Mouse (Mus musculus) heart, embryonic 13.5 days (tissue): ENCODE data around the gene Me1. TPM values are rescaled to one million over a fixed set of nuclear protein-coding genes. Genes with fewer than 3 reads are reported as not detected.
A peak's percentile ranks its signal among the peaks of the same experiment; 100 is the strongest.

Experiments used
- ATAC-seq: fragments of 200-750 bp; cut with Nextera tagmentation; 2 replicates; pipeline ENCODE4 v1.8.0; 2017; ENCODE audit warnings: moderate TSS enrichment; ENCODE audit not compliant: insufficient number of reproducible peaks, low FRiP score, low TSS enrichment; ENCODE audit errors: extremely low read depth
- H3K27ac ChIP-seq: fragments of 300-500 bp; sonication (generic); replicated peaks from 2 replicates; pipeline ENCODE4 v1.5.1; 2015; ENCODE audit warnings: moderate library complexity, mild to moderate bottlenecking, inconsistent platforms
- H3K27me3 ChIP-seq: fragments of 300-500 bp; sonication (generic); replicated peaks from 2 replicates; pipeline ENCODE4 v1.6.1; 2015; ENCODE audit warnings: mild to moderate bottlenecking, inconsistent platforms
- H3K36me3 ChIP-seq: fragments of 300-500 bp; sonication (generic); 2 replicates; pipeline ENCODE4 v1.6.1; 2015; ENCODE audit warnings: mild to moderate bottlenecking, inconsistent platforms
- H3K4me1 ChIP-seq: fragments of 300-500 bp; sonication (generic); 2 replicates; pipeline ENCODE4 v1.6.1; 2015; ENCODE audit warnings: inconsistent platforms
- H3K4me2 ChIP-seq: fragments of 300-500 bp; sonication (generic); 2 replicates; pipeline ENCODE4 v1.6.1; 2015; ENCODE audit warnings: inconsistent platforms, mild to moderate bottlenecking, moderate library complexity
- H3K4me3 ChIP-seq: fragments of 300-500 bp; sonication (generic); 2 replicates; pipeline ENCODE4 v1.5.1; 2015; ENCODE audit warnings: moderate library complexity, mild to moderate bottlenecking, inconsistent platforms
- H3K9ac ChIP-seq: fragments of 300-500 bp; sonication (generic); 2 replicates; pipeline ENCODE4 v1.6.1; 2015; ENCODE audit warnings: inconsistent platforms, mild to moderate bottlenecking, moderate library complexity
- H3K9me3 ChIP-seq: fragments of 300-500 bp; sonication (generic); 2 replicates; pipeline ENCODE4 v1.6.1; 2016; ENCODE audit warnings: inconsistent platforms
- WGBS: fragments of 180-500 bp; shearing (Covaris S2); methylation state at CpG from one replicate; pipeline ENCODE4 v1.1.7; 2015; ENCODE audit warnings: mixed read lengths; 5-methylcytosine and 5-hydroxymethylcytosine counted together
- polyA plus RNA-seq: library from polyadenylated mRNA; unstranded; fragments of >200 nt; fragmentation: Nextera tagmentation; extraction: Ambion mirVana; gene quantifications from 2 replicates; pipeline ENCODE4 v1.2.1, GENCODE M21; 2015

Gene Me1
- polyA plus RNA-seq, 1 experiment from 2014 or later, result 32.2 TPM

- WGBS, result 70% methylated on average over 1 of the region's 1 CpGs
- ATAC-seq, result no peak
- H3K27ac ChIP-seq, result no peak overlapping the region
These were observed 43.6 kb downstream of the Me1 start for GRCm38 (mm10) chr9:86652194-86652593.

GRCm38 (mm10) chr9:86651254-86651653 is 44.5 kb downstream of the Me1 start:
- Histone ChIP-seq H3K27me3 (no peaks in the 10 kb centered on the region), H3K27ac (no peak overlapping the region), H3K4me3 (no peak overlapping the region), H3K4me1 (0 out of 2 replicates have a peak, but pooled peaks cover 7% of the 10 kb centered on the region), H3K4me2 (no peak overlapping the region), H3K9ac (no peak overlapping the region), H3K9me3 (no peaks in the 10 kb centered on the region), H3K36me3 (peaks cover 3% of the 10 kb centered on the region)
- WGBS, result 89% methylated on average over 3 of the region's 3 CpGs
- ATAC-seq, result no peak

More at GRCm38 (mm10) chr9:86652194-86652593, 43.6 kb downstream of the Me1 start:
- Histone ChIP-seq H3K27me3 (no peaks in the 10 kb centered on the region), H3K9ac (no peak overlapping the region), H3K4me1 (0 out of 2 replicates have a peak, but pooled peaks cover 7% of the 10 kb centered on the region), H3K4me2 (no peak overlapping the region), H3K36me3 (peaks cover 3% of the 10 kb centered on the region), H3K9me3 (no peaks in the 10 kb centered on the region), H3K4me3 (no peak overlapping the region)

DNA sequence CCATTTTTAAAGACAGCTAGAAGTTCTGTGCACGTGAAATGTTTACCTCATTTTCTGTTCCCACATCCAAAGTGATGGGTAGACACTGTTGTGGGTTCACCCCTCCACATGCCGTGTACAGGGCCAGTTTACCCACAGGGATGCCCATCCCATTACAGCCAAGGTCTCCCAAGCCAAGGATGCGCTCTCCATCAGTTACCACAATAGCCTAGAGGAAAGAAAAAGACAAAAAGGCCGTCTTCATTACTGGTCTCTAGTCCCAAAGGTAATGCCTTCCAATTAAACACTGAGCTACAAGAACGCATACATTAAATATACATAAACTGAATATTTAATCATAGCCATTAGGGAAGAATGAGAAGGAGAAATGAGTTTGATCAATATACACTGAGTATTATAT is 44.9 kb downstream of the Me1 start:
- ATAC-seq, result no peak
- H3K9ac ChIP-seq, result no peak overlapping the region
- no peaks in the 10 kb centered on the region for H3K27me3 ChIP-seq
- no peak overlapping the region for H3K4me3 ChIP-seq
- no peaks in the 10 kb centered on the region for H3K9me3 ChIP-seq
- 0 out of 2 replicates have a peak, but pooled peaks cover 7% of the 10 kb centered on the region for H3K4me1 ChIP-seq
- no peak overlapping the region for H3K27ac ChIP-seq
- WGBS, result 84% methylated on average over 5 of the region's 5 CpGs
- H3K4me2 ChIP-seq, result no peak overlapping the region
- H3K36me3 ChIP-seq, result peaks cover 3% of the 10 kb centered on the region

- no peak overlapping the region for H3K4me3 ChIP-seq
- 69% methylated on average over 7 of the region's 7 CpGs for WGBS
- no peak overlapping the region for H3K9ac ChIP-seq
- no peak for ATAC-seq
- H3K4me2 ChIP-seq, result no peak overlapping the region
- no peak overlapping the region for H3K27ac ChIP-seq
- no peaks in the 10 kb centered on the region for H3K9me3 ChIP-seq
- peaks cover 3% of the 10 kb centered on the region; the same call in 1 of the 2 replicates for H3K36me3 ChIP-seq
- no peaks in the 10 kb centered on the region for H3K27me3 ChIP-seq
- 0 out of 2 replicates have a peak, but pooled peaks cover 7% of the 10 kb centered on the region for H3K4me1 ChIP-seq
These were observed 47.7 kb downstream of the Me1 start for GRCm38 (mm10) chr9:86647931-86648550.

DNA sequence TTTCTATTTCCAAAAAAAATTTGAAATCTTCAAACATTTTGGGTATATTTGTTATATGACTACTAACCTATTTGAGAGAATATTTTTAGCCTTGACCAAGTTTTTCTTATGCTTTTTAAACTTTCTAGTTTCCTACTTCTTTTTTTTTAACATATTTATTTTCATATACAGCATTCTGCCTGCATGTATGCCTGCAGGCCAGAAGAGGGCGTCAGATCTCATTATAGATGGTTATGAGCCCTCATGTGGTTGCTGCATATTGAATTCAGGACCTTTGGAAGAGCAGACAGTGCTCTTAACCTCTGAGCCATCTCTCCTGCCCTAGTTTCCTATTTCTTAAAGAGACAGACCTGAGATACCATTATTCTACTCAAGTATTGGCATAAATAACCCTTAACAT is 48.9 kb downstream of the Me1 start:
- H3K27me3 ChIP-seq, result no peaks in the 10 kb centered on the region
- WGBS, result 8% methylated on average over 1 of the region's 1 CpGs
- no peaks in the 10 kb centered on the region for H3K9me3 ChIP-seq
- H3K36me3 ChIP-seq, result peaks cover 11% of the 10 kb centered on the region; the same call in 1 of the 2 replicates
- no peak overlapping the region for H3K4me2 ChIP-seq
- H3K4me3 ChIP-seq, result no peak overlapping the region
- H3K9ac ChIP-seq, result no peak overlapping the region
- H3K4me1 ChIP-seq, result 0 out of 2 replicates have a peak, but pooled peaks cover 7% of the 10 kb centered on the region
- ATAC-seq, result no peak
- no peak overlapping the region for H3K27ac ChIP-seq

- Histone ChIP-seq H3K27me3 (no peaks in the 10 kb centered on the region), H3K36me3 (peaks cover 14% of the 10 kb centered on the region; the same call in 1 of the 2 replicates), H3K4me1 (peaks cover 12% of the 10 kb centered on the region; the same call in 1 of the 2 replicates), H3K9me3 (no peaks in the 10 kb centered on the region), H3K4me3 (no peak overlapping the region), H3K4me2 (no peak overlapping the region), H3K27ac (no peak overlapping the region), H3K9ac (no peak overlapping the region)
- ATAC-seq, result no peak
- WGBS, result 88% methylated on average over 4 of the region's 4 CpGs
These were observed 52.3 kb downstream of the Me1 start for GRCm38 (mm10) chr9:86643497-86643896.

DNA sequence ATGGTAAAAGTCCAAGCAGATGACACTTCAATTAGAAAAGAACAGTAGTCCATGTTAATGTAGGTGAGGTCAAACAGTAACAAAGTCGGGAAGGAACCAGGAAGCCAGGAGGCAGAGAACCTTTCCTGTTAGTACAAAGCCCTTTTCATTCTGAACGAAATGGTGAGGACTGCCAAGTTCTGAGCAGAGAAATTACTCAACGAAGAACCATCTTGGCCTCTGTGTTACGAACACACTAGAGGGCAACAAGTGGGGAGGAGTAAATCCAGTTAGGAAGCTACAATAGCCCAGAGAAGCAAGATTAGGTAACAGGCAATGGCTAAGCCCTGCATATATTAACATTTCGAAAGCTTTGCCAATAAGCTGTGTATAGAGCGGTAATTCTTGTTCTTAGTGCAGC is 57.0 kb downstream of the Me1 start:
- ATAC-seq, result no peak

GRCm38 (mm10) chr9:86631153-86631552 is 64.6 kb downstream of the Me1 start:
- WGBS, result 64% methylated on average over 7 of the region's 7 CpGs
- no peak for ATAC-seq
- Histone ChIP-seq H3K4me1 (peaks cover 28% of the 10 kb centered on the region), H3K36me3 (0 out of 2 replicates have a peak, but pooled peaks cover 8% of the 10 kb centered on the region), H3K9ac (0 out of 2 replicates have a peak overlapping the region, but pooled peaks have one; percentile 24), H3K4me3 (0 out of 2 replicates have a peak overlapping the region, but pooled peaks have one; percentile 6), H3K27me3 (no peaks in the 10 kb centered on the region), H3K27ac (peak overlapping the region; percentile 24; the same call in 1 of the 2 replicates), H3K9me3 (no peaks in the 10 kb centered on the region), H3K4me2 (peak overlapping the region; percentile 33; the same call in 1 of the 2 replicates)

More for the DNA sequence above, 57.0 kb downstream of the Me1 start:
- Histone ChIP-seq H3K27me3 (no peaks in the 10 kb centered on the region), H3K4me1 (peaks cover 6% of the 10 kb centered on the region; the same call in 1 of the 2 replicates), H3K36me3 (peaks cover 11% of the 10 kb centered on the region; the same call in 1 of the 2 replicates), H3K4me3 (no peak overlapping the region), H3K9ac (no peak overlapping the region), H3K9me3 (no peaks in the 10 kb centered on the region), H3K27ac (no peak overlapping the region; the same call in 1 of the 2 replicates), H3K4me2 (no peak overlapping the region)
- 63% methylated on average over 6 of the region's 6 CpGs for WGBS

- Histone ChIP-seq H3K4me2 (0 out of 2 replicates have a peak overlapping the region, but pooled peaks have one; percentile 1), H3K4me1 (peaks cover 28% of the 10 kb centered on the region), H3K9me3 (no peaks in the 10 kb centered on the region), H3K27ac (peak overlapping the region; percentile 69), H3K36me3 (0 out of 2 replicates have a peak, but pooled peaks cover 8% of the 10 kb centered on the region), H3K27me3 (no peaks in the 10 kb centered on the region), H3K4me3 (no peak overlapping the region), H3K9ac (no peak overlapping the region)
- 57% methylated on average over 5 of the region's 5 CpGs for WGBS
- ATAC-seq, result no peak
These were observed 65.3 kb downstream of the Me1 start for GRCm38 (mm10) chr9:86630352-86630931.

- Histone ChIP-seq H3K27me3 (no peaks in the 10 kb centered on the region), H3K27ac (peak overlapping the region; percentile 69; the same call in 1 of the 2 replicates), H3K9me3 (no peaks in the 10 kb centered on the region), H3K36me3 (0 out of 2 replicates have a peak, but pooled peaks cover 8% of the 10 kb centered on the region), H3K4me1 (peaks cover 28% of the 10 kb centered on the region), H3K4me3 (no peak overlapping the region), H3K9ac (no peak overlapping the region), H3K4me2 (no peak overlapping the region)
- 59% methylated on average over 6 of the region's 6 CpGs for WGBS
- no peak for ATAC-seq
These were observed 66.4 kb downstream of the Me1 start for GRCm38 (mm10) chr9:86629379-86629778.

DNA sequence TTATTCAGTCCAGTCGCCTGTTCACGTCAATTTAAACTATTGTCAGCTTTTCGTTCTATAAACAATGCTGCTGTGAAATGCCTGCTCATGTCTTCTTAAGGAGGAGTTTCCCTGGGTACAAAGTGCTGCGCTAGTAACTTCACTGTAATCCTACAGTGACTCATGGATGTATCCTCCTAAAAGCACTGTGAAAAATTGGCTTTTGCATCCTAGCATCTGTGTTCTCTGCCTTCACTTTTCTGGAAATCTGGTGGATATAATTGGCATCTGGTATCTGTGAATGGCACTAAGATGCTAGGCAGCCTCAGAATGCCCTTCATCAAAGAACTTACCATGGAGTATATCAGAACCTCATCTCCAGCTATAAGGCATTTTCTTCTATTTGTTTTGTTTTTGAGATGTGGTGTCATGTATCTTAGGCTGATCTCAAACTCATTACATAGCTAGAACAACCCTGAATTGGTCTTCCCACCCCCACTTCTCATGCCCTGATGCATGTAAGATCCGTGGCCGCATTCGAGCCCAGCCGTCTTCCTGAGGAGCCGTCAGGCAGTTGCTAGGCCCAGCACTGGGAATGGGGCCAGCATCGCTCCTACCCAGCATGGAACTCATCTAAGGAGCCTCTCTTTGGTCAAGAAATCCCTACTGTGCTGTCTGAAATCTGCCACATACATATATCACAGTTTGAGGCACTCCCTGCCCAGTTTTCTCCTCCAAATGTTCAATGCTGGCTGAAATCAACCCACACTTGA is 67.8 kb downstream of the Me1 start:
- 80% methylated on average over 10 of the region's 10 CpGs for WGBS
- Histone ChIP-seq H3K9ac (no peak overlapping the region), H3K27me3 (no peaks in the 10 kb centered on the region), H3K4me3 (no peak overlapping the region), H3K27ac (no peak overlapping the region), H3K9me3 (no peaks in the 10 kb centered on the region), H3K4me1 (peaks cover 28% of the 10 kb centered on the region), H3K4me2 (no peak overlapping the region), H3K36me3 (0 out of 2 replicates have a peak, but pooled peaks cover 6% of the 10 kb centered on the region)
- no peak for ATAC-seq
